Mouse (Mus musculus): ENCODE data around the gene Rgs3. TPM values are rescaled to one million over a fixed set of nuclear protein-coding genes. Genes with fewer than 3 reads are reported as not detected.
A peak's percentile ranks its signal among the peaks of the same experiment; 100 is the strongest.
"Not testable (repeated sequence)": the region's sequence is repeated elsewhere in the genome, so short reads cannot be mapped to it uniquely, and the experiment has no call there.

The Rgs3 gene
- polyA plus RNA-seq, 1 experiment from 2014 or later, result 49.0 TPM

DNA sequence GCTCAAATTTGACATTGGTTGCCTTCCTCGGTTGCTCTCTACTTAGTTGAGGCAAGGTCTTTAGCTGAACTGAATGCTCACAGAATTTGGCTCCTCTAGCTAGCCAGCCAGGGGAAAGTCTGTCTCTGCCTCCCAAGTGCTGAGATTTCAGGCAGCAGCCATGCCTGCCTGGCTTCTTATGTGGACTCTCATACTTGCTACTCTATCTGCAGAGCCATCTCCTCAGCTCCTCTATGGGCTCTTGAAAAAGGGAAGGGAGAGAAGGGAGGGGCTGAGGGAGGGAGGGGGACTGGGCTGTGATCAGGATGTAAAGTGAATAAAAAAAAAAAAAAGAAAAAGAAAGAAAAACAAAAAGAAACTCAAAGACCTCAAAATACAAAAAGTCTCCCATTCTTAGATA lies 31.2 kb downstream of the Rgs3 start:
- no peak overlapping the region for H3K4me3 ChIP-seq
- peak; percentile 58; the same call in 1 of the 2 replicates for ATAC-seq
- 70% methylated on average over 1 of the region's 1 CpGs for WGBS

GRCm38 (mm10) chr4:62591326-62591725 lies 31.7 kb downstream of the Rgs3 start:
- peaks cover 37% of the 10 kb centered on the region for H3K4me1 ChIP-seq
- peak; percentile 52 for ATAC-seq
- H3K9ac ChIP-seq, result no peak overlapping the region

More for the DNA sequence above, 31.2 kb downstream of the Rgs3 start:
- no peaks in the 10 kb centered on the region for H3K27me3 ChIP-seq
- no peak overlapping the region for H3K9ac ChIP-seq
- H3K36me3 ChIP-seq (ENCODE audit: poor library complexity, severe bottlenecking), result no peaks in the 10 kb centered on the region
- H3K4me2 ChIP-seq, result peak overlapping the region; percentile 5; the same call in 1 of the 2 replicates
- no peaks in the 10 kb centered on the region for H3K9me3 ChIP-seq (replicated peaks)
- peaks cover 40% of the 10 kb centered on the region for H3K4me1 ChIP-seq
- H3K27ac ChIP-seq, result peak overlapping the region; percentile 31; the same call in 1 of the 2 replicates

DNA sequence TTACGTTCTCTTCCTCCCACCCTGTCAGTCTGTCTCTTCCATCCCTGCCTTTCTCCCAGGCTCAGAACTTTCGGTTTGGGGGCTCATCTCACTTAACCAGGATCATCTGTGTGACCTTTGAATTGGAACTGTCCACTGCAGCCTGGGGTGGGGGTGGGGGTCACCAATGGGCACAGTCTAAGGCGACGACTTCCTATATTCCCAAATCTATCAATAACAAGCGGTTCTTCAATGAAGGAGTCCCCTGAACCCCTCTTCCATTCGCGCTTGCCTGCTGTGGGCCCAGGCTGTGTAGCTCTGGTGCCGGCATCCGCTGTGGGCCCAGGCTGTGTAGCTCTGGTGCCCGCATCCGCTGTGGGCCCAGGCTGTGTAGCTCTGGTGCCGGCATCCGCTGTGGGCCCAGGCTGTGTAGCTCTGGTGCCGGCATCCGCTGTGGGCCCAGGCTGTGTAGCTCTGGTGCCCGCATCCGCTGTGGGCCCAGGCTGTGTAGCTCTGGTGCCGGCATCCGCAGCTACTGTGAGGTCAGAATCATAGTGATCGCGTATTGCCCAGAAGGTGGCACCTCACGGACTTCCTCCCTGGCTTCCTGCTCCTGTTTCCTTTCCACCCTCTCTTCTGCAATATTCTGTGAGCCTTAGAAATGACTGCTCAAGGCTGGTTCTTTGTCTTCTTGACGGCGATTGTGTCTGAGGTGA lies 34.0 kb downstream of the Rgs3 start:
- Histone ChIP-seq H3K4me1 (peaks cover 30% of the 10 kb centered on the region), H3K27ac (peak overlapping the region; percentile 35; the same call in 1 of the 2 replicates)
- H3K9ac ChIP-seq; H3K4me3 ChIP-seq; ATAC-seq; H3K9me3 ChIP-seq (replicated peaks); H3K4me2 ChIP-seq; H3K27me3 ChIP-seq; H3K36me3 ChIP-seq (ENCODE audit: poor library complexity, severe bottlenecking): not testable (repeated sequence)
- WGBS, result 90% methylated on average over 24 of the region's 24 CpGs

More at GRCm38 (mm10) chr4:62591326-62591725, 31.7 kb downstream of the Rgs3 start:
- no peak overlapping the region for H3K4me3 ChIP-seq
- WGBS, result 4% methylated on average over 11 of the region's 11 CpGs
- H3K27ac ChIP-seq, result peak overlapping the region; percentile 65
- H3K9me3 ChIP-seq (replicated peaks), result no peaks in the 10 kb centered on the region
- no peaks in the 10 kb centered on the region for H3K36me3 ChIP-seq (ENCODE audit: poor library complexity, severe bottlenecking)
- H3K4me2 ChIP-seq, result peak overlapping the region; percentile 16
- no peaks in the 10 kb centered on the region for H3K27me3 ChIP-seq

- Histone ChIP-seq H3K4me1 (peaks cover 30% of the 10 kb centered on the region), H3K4me3 (no peak overlapping the region), H3K9me3 (replicated peaks) (no peaks in the 10 kb centered on the region), H3K36me3 (ENCODE audit: poor library complexity, severe bottlenecking) (no peaks in the 10 kb centered on the region), H3K4me2 (no peak overlapping the region), H3K27me3 (no peaks in the 10 kb centered on the region), H3K9ac (no peak overlapping the region), H3K27ac (no peak overlapping the region)
- ATAC-seq, result peak; percentile 39; the same call in 1 of the 2 replicates
- WGBS, result 37% methylated on average over 5 of the region's 5 CpGs
These were observed 34.8 kb downstream of the Rgs3 start for GRCm38 (mm10) chr4:62594442-62594841.

DNA sequence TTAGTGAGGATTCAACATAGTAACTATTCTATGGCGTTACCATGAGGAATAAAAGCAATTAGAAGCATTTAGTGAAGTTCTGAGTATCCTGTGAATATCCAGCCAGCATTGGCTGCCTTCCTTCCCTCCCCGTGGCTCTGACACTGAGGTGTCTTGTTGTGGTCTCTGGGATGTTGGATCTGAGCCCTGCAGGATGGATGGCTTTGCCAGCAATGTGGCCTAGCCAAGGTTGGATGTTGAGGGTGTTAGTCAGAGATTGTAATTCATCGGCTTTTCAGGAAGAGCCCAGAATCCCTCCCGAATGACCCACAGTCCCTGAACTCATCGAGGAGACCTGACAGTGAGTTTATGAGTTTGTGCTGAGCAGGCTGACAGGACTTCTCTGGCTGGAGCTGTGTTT lies 36.4 kb downstream of the Rgs3 start:
- H3K4me3 ChIP-seq, result no peak overlapping the region
- H3K27ac ChIP-seq, result no peak overlapping the region
- 0 out of 2 replicates have a peak, but pooled peaks cover 6% of the 10 kb centered on the region for H3K36me3 ChIP-seq (ENCODE audit: poor library complexity, severe bottlenecking)
- no peak for ATAC-seq
- WGBS, result 71% methylated on average over 5 of the region's 5 CpGs
- peaks cover 24% of the 10 kb centered on the region for H3K4me1 ChIP-seq
- H3K4me2 ChIP-seq, result no peak overlapping the region
- H3K9me3 ChIP-seq (replicated peaks), result no peaks in the 10 kb centered on the region; the same call in 1 of the 2 replicates
- no peaks in the 10 kb centered on the region for H3K27me3 ChIP-seq
- no peak overlapping the region for H3K9ac ChIP-seq

- H3K27ac ChIP-seq, result no peak overlapping the region
- no peaks in the 10 kb centered on the region for H3K27me3 ChIP-seq
- H3K9ac ChIP-seq, result no peak overlapping the region
- ATAC-seq, result no peak
- no peak overlapping the region for H3K4me2 ChIP-seq
- H3K9me3 ChIP-seq (replicated peaks), result no peaks in the 10 kb centered on the region; the same call in 1 of the 2 replicates
- H3K36me3 ChIP-seq (ENCODE audit: poor library complexity, severe bottlenecking), result peaks cover 10% of the 10 kb centered on the region
- 94% methylated on average over 1 of the region's 1 CpGs for WGBS
- H3K4me3 ChIP-seq, result no peak overlapping the region
- H3K4me1 ChIP-seq, result 0 out of 2 replicates have a peak, but pooled peaks cover 4% of the 10 kb centered on the region
These were observed 40.9 kb downstream of the Rgs3 start for GRCm38 (mm10) chr4:62600549-62600948.

- Histone ChIP-seq H3K4me3 (no peak overlapping the region), H3K9ac (no peak overlapping the region), H3K9me3 (replicated peaks) (no peaks in the 10 kb centered on the region; the same call in 1 of the 2 replicates), H3K4me2 (no peak overlapping the region), H3K4me1 (peaks cover 29% of the 10 kb centered on the region), H3K27me3 (no peaks in the 10 kb centered on the region), H3K36me3 (ENCODE audit: poor library complexity, severe bottlenecking) (peaks cover 10% of the 10 kb centered on the region), H3K27ac (no peak overlapping the region)
- 89% methylated on average over 4 of the region's 4 CpGs for WGBS
- no peak for ATAC-seq
These were observed 44.0 kb downstream of the Rgs3 start for GRCm38 (mm10) chr4:62603607-62604006.

GRCm38 (mm10) chr4:62604094-62604493 lies 44.4 kb downstream of the Rgs3 start:
- peaks cover 32% of the 10 kb centered on the region for H3K4me1 ChIP-seq
- ATAC-seq, result no peak
- 83% methylated on average over 4 of the region's 4 CpGs for WGBS

GRCm38 (mm10) chr4:62605856-62606541 lies 46.4 kb downstream of the Rgs3 start:
- no peak for ATAC-seq
- H3K27ac ChIP-seq, result peak overlapping the region; percentile 37; the same call in 1 of the 2 replicates
- WGBS, result 88% methylated on average over 9 of the region's 9 CpGs

More at GRCm38 (mm10) chr4:62604094-62604493, 44.4 kb downstream of the Rgs3 start:
- no peak overlapping the region for H3K4me2 ChIP-seq
- H3K9ac ChIP-seq, result no peak overlapping the region
- H3K4me3 ChIP-seq, result no peak overlapping the region
- no peaks in the 10 kb centered on the region for H3K27me3 ChIP-seq
- no peaks in the 10 kb centered on the region; the same call in 1 of the 2 replicates for H3K9me3 ChIP-seq (replicated peaks)
- peaks cover 10% of the 10 kb centered on the region for H3K36me3 ChIP-seq (ENCODE audit: poor library complexity, severe bottlenecking)
- H3K27ac ChIP-seq, result no peak overlapping the region

GRCm38 (mm10) chr4:62606542-62606882 lies 46.9 kb downstream of the Rgs3 start:
- peaks cover 53% of the 10 kb centered on the region for H3K4me1 ChIP-seq
- no peaks in the 10 kb centered on the region for H3K9me3 ChIP-seq (replicated peaks)
- H3K9ac ChIP-seq, result no peak overlapping the region
- 54% methylated on average over 7 of the region's 7 CpGs for whole genome bisulfite sequencing
- ATAC-seq, result no peak
- H3K27ac ChIP-seq, result peak overlapping the region; percentile 37; the same call in 1 of the 2 replicates
- H3K27me3 ChIP-seq, result 0 out of 2 replicates have a peak, but pooled peaks cover 5% of the 10 kb centered on the region
- H3K4me2 ChIP-seq, result no peak overlapping the region
- no peak overlapping the region for H3K4me3 ChIP-seq
- peaks cover 4% of the 10 kb centered on the region for H3K36me3 ChIP-seq (ENCODE audit: poor library complexity, severe bottlenecking)

More at GRCm38 (mm10) chr4:62605856-62606541, 46.4 kb downstream of the Rgs3 start:
- Histone ChIP-seq H3K9me3 (replicated peaks) (no peaks in the 10 kb centered on the region), H3K4me3 (no peak overlapping the region), H3K4me1 (peaks cover 50% of the 10 kb centered on the region), H3K36me3 (ENCODE audit: poor library complexity, severe bottlenecking) (peaks cover 4% of the 10 kb centered on the region), H3K9ac (no peak overlapping the region), H3K27me3 (0 out of 2 replicates have a peak, but pooled peaks cover 5% of the 10 kb centered on the region), H3K4me2 (no peak overlapping the region)

DNA sequence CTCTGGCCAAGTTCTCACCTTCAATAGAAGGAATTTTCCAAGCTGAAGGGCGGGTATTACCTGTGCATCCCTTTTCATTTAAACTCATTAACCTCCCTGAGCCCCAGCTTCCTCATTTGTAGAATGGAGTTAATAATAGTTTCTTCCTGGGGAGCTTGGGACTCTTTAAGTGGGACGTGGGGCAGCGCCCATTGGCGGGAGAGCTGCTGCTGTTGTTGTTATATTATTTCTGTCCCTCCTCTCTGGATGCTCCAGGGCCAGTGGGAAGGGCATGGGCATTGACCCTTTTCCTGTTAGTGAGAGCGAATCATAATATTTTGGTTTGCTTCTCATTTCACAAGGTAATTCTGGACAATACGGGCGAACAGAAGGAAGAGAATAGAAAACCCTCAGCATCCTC lies 47.3 kb downstream of the Rgs3 start:
- WGBS, result 65% methylated on average over 7 of the region's 7 CpGs
- no peak overlapping the region for H3K4me2 ChIP-seq
- H3K27ac ChIP-seq, result 0 out of 2 replicates have a peak overlapping the region, but pooled peaks have one; percentile 35
- H3K36me3 ChIP-seq (ENCODE audit: poor library complexity, severe bottlenecking), result peaks cover 4% of the 10 kb centered on the region
- H3K4me3 ChIP-seq, result no peak overlapping the region
- no peak for ATAC-seq
- no peaks in the 10 kb centered on the region for H3K9me3 ChIP-seq (replicated peaks)
- peaks cover 56% of the 10 kb centered on the region for H3K4me1 ChIP-seq
- H3K27me3 ChIP-seq, result 0 out of 2 replicates have a peak, but pooled peaks cover 5% of the 10 kb centered on the region
- H3K9ac ChIP-seq, result no peak overlapping the region

DNA sequence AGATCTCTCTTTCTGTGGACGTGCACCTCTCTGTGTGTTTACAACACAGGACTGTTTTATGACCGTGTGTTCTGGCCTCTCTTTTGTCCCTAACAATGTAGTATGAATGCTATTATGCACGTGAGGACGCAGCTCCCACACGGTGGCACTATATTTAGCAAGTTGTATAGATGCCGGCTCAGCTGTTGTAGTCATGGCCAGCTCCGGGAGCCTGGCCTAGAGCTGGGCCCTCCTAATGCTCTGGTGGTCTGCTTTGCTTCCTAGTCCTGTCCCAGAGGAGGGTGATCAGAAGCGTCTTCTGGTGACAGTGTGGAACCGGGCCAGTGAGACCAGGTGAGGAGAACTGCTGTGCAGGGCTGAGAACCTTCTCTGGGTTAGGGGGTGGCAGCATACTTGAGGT lies 47.7 kb downstream of the Rgs3 start:
- 37% methylated on average over 9 of the region's 9 CpGs for WGBS

More for the DNA sequence above, 47.7 kb downstream of the Rgs3 start:
- Histone ChIP-seq H3K27me3 (0 out of 2 replicates have a peak, but pooled peaks cover 5% of the 10 kb centered on the region), H3K4me1 (peaks cover 60% of the 10 kb centered on the region), H3K4me2 (no peak overlapping the region), H3K9ac (no peak overlapping the region), H3K4me3 (no peak overlapping the region), H3K27ac (0 out of 2 replicates have a peak overlapping the region, but pooled peaks have one; percentile 35), H3K36me3 (ENCODE audit: poor library complexity, severe bottlenecking) (peaks cover 4% of the 10 kb centered on the region), H3K9me3 (replicated peaks) (no peaks in the 10 kb centered on the region)
- ATAC-seq, result peak; percentile 28; the same call in 1 of the 2 replicates

All from forebrain, embryonic 13.5 days (tissue).